Mouse (Mus musculus) stomach, postnatal 0 days (tissue): ENCODE measurements around the gene Prr19.

ENCODE experiments used
- CTCF ChIP-seq: IDR thresholded peaks from 2 replicates; pipeline ENCODE4 v1.5.1; 2016; ENCODE audit warnings: antibody characterized with exemption, low read depth, mild to moderate bottlenecking, moderate library complexity
- EP300 ChIP-seq: optimal IDR thresholded peaks from 2 replicates; pipeline ENCODE3; 2016; ENCODE audit warnings: antibody characterized with exemption

DNA sequence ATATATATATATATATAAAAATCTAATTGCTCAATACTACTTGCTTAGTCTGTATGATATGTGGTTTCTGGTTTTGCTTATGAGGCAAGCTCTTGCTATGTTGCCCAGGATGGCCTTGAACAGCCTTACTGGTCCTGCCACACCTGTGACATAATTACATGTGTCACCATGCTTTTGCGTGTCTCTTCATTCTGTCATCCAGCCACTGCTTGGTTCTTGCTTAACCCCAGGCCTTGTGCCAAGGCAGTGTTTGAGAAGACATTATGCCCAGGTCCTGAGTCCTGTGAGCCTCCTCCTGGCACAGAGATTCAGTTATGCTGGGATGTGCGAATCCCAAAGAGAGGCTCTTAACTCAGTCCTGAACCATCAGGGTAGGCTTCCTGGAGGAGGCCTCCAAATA lies 22.0 kb downstream of the Prr19 start:
- no peak for TF ChIP-seq CTCF
- TF ChIP-seq EP300, result no peak
